Mouse (Mus musculus): ENCODE data around the gene Sprn. TPM values are rescaled to one million over a fixed set of nuclear protein-coding genes. Genes with fewer than 3 reads are reported as not detected.

Sprn gene
- polyA plus RNA-seq (2015; fragmentation: Nextera tagmentation; extraction: Ambion mirVana) = 0.12 and 0.38 TPM in 2 replicates

DNA sequence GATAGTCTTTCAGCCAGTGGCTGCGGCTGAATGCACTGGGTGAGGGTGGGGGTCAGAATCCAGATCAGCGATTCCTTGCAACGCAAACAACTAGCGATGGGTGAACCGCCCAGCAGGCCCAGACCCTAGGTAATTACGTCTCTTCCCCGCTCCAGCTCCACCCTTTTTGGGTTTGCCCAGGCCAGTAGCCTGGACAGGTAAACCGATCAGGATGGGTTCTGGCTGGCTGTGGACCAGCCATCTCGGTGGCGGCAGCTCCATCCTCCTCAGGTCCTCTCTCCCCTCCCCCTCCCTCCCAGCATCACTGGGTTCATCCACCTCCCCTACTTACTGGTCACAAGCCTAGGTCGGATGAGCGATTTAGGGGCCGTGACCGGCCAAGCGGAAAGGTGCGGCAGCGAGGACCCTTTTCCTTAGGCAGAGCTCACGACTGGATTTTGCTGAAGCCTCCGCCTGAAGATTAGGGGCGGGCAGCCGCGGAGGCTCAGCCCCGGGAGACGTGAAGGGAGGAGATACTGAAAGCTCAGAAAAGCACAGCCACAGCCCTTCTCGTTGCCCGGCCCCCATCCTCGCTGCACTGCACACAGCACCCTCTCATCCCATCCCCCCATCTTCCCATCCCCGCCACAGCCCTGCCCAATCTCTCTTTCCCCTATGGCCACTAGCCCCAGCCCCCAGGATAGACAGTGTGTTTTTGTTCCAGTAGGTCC lies at the start of gene Sprn:
Sprn (minus strand) TSS at position 660 of the 710 bp plus-strand sequence.

GRCm38 (mm10) chr7:140172936-140173335 lies 18.3 kb upstream of the Sprn start, which contains the start of gene Olfr523:
Olfr523 (plus strand) TSS chr7:140173217.

DNA sequence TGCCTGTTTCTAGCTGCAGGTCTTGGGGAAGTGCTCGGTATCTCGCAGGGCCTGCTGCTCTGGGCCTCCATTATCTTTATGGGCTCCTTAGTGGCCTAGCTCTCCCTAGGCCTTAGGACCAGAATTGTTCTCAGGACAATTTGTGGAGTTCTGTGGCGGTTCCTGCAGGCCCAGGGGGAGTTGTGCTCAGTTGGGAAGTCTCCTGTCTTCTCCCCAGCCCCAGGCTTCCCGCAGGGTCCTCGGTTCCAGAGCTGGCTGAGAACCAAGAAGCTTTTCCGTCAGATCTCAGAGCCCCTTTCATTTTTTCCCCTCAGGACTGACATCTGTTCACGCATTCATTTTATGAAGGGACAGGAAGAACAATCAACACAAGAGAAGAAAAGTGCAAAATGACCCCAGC lies 10.0 kb upstream of the Sprn start, which contains the start of gene Olfr522:
Olfr522 (minus strand) TSS at position 101 of the 400 bp plus-strand sequence.

GRCm38 (mm10) chr7:140137135-140138020 lies 17.3 kb downstream of the Sprn start, which contains the start of gene Mtg1:
Mtg1 (plus strand) TSS chr7:140137564.

DNA sequence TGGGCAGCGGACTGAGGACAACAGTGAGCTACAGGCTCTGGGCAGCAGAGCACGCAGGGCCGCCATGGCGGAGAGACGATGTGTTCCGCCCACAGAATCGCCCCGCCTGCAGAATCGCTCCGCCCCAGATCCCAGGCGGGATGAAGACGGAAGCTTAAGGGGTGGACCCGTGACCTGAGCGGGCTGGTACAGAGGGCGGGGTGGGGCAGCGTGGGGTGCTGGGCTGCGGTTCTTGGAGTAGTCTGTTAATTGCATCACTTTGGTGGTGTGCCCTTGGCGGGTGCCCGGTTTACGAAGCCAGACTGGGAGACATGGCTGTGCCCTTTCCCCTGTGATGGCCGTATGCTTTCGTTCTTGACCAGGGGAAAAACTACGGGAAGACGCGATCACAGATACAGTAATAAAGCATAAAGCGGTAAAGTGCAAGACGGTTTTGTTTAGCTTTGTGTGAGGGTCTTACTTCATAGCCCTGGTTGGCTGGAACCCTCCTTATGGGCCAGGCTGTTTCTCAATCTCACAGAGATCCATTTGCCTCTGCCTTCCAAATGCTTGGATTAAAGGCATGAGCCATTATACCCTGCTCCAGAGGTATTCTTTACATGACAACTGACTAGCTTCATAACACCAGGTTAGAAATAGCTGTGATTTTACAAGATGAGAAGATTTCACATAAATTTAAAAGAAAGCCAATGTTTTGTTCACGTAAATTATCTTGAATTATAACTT lies 38.2 kb downstream of the Sprn start, which contains the start of gene Echs1:
Echs1 (minus strand) TSS at position 148 of the 726 bp plus-strand sequence.

GRCm38 (mm10) chr7:140115583-140116328 lies 38.9 kb downstream of the Sprn start, which contains the start of gene Paox:
Paox (plus strand) TSS chr7:140115799.

GRCm38 (mm10) chr7:140101993-140102860 lies 52.5 kb downstream of the Sprn start, which contains the start of gene Fuom:
Fuom (minus strand) TSS chr7:140102441.

Other genes with a start within 250 kb of the Sprn start
- gene Utf1, start 211.1 kb downstream of the Sprn start, polyA plus RNA-seq (2015; fragmentation: Nextera tagmentation; extraction: Ambion mirVana) = not detected in 2 replicates
- gene 6430531B16Rik, start 176.1 kb downstream of the Sprn start, polyA plus RNA-seq (2015; fragmentation: Nextera tagmentation; extraction: Ambion mirVana) = 0.22 and 0.37 TPM in 2 replicates
- gene Adam8, start 162.3 kb downstream of the Sprn start, polyA plus RNA-seq (2015; fragmentation: Nextera tagmentation; extraction: Ambion mirVana) = 0.78 and 0.90 TPM in 2 replicates
- 18.3 and 21.9 TPM in 2 replicates for gene Zfp511, start 118.5 kb downstream of the Sprn start, polyA plus RNA-seq (2015; fragmentation: Nextera tagmentation; extraction: Ambion mirVana)
- 23.6 and 25.0 TPM in 2 replicates for gene Tubgcp2, start 118.2 kb downstream of the Sprn start, polyA plus RNA-seq (2015; fragmentation: Nextera tagmentation; extraction: Ambion mirVana)
- gene Msx3, start 105.8 kb downstream of the Sprn start, polyA plus RNA-seq (2015; fragmentation: Nextera tagmentation; extraction: Ambion mirVana) = not detected in 2 replicates
- gene Caly, start 72.3 kb downstream of the Sprn start, polyA plus RNA-seq (2015; fragmentation: Nextera tagmentation; extraction: Ambion mirVana) = 0.28 and 0.45 TPM in 2 replicates
- not detected in 2 replicates for gene Prap1, start 61.5 kb downstream of the Sprn start, polyA plus RNA-seq (2015; fragmentation: Nextera tagmentation; extraction: Ambion mirVana)
- gene Fuom, start 52.4 kb downstream of the Sprn start, polyA plus RNA-seq (2015; fragmentation: Nextera tagmentation; extraction: Ambion mirVana) = 42.2 and 47.7 TPM in 2 replicates
- gene Paox, start 39.1 kb downstream of the Sprn start, polyA plus RNA-seq (2015; fragmentation: Nextera tagmentation; extraction: Ambion mirVana) = 9.7 and 19.8 TPM in 2 replicates
- gene Echs1, start 38.4 kb downstream of the Sprn start, polyA plus RNA-seq (2015; fragmentation: Nextera tagmentation; extraction: Ambion mirVana) = 133 and 185 TPM in 2 replicates
- gene Mtg1, start 17.3 kb downstream of the Sprn start, polyA plus RNA-seq (2015; fragmentation: Nextera tagmentation; extraction: Ambion mirVana) = 22.8 and 26.4 TPM in 2 replicates
- not detected in 2 replicates for gene Olfr522, start 9.9 kb upstream of the Sprn start, polyA plus RNA-seq (2015; fragmentation: Nextera tagmentation; extraction: Ambion mirVana)
- gene Olfr523, start 18.3 kb upstream of the Sprn start, polyA plus RNA-seq (2015; fragmentation: Nextera tagmentation; extraction: Ambion mirVana) = not detected in 2 replicates
- gene Olfr524, start 51.1 kb upstream of the Sprn start, polyA plus RNA-seq (2015; fragmentation: Nextera tagmentation; extraction: Ambion mirVana) = not detected in 2 replicates
- gene Cd163l1, start 63.4 kb upstream of the Sprn start, polyA plus RNA-seq (2015; fragmentation: Nextera tagmentation; extraction: Ambion mirVana) = not detected in 2 replicates
- not detected in 2 replicates for gene 5830411N06Rik, start 92.4 kb upstream of the Sprn start, polyA plus RNA-seq (2015; fragmentation: Nextera tagmentation; extraction: Ambion mirVana)
- gene Olfr525, start 166.0 kb upstream of the Sprn start, polyA plus RNA-seq (2015; fragmentation: Nextera tagmentation; extraction: Ambion mirVana) = not detected in 2 replicates
- not detected in 2 replicates for gene Olfr527, start 179.1 kb upstream of the Sprn start, polyA plus RNA-seq (2015; fragmentation: Nextera tagmentation; extraction: Ambion mirVana)
- gene Olfr60, start 206.8 kb upstream of the Sprn start, polyA plus RNA-seq (2015; fragmentation: Nextera tagmentation; extraction: Ambion mirVana) = not detected in 2 replicates
- not detected in 2 replicates for gene Olfr530, start 221.5 kb upstream of the Sprn start, polyA plus RNA-seq (2015; fragmentation: Nextera tagmentation; extraction: Ambion mirVana)
- not detected in 2 replicates for gene Olfr531, start 248.0 kb upstream of the Sprn start, polyA plus RNA-seq (2015; fragmentation: Nextera tagmentation; extraction: Ambion mirVana)